Mouse (Mus musculus): ENCODE measurements around the gene Nanos1.

DNA sequence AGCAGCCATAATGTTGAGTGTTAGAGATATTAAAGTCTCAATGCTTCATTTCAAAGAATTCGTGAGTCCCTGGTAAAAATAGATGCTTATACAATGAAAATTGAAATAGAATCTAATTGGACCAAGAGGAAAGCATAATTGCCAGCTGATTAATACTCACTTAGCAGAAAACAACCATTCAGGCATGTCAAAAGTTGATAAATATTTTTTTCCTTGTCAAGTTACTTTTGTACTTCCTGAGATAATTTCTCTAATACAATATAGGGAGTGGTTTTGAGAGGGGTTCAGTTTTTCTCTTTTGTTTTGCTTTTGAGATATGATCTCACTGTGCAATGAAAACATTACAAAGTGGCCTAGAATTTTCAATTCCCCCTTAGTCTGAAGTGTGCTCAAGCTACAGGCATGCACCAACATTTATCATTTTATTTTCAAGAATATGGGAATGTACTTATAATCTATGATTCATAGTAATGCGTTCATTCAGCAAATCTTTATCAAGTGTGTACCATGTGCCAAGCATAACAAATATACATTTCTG is 37.5 kb downstream of the Nanos1 start:
- TF ChIP-seq TCF12 (IDR thresholded peaks at IDR 0.05; ENCODE audit: insufficient read depth, poor library complexity, severe bottlenecking) (no peak), POLR2AphosphoS2 (IDR thresholded peaks at IDR 0.05; ENCODE audit: insufficient read length, low read depth) (no peak), MAX (IDR thresholded peaks at IDR 0.05; ENCODE audit: low read depth) (no peak), POLR2A (IDR thresholded peaks at IDR 0.05; ENCODE audit: insufficient read length, low read depth) (no peak)
